Mouse (Mus musculus): ENCODE results near the gene Bax. TPM values are rescaled to one million over a fixed set of nuclear protein-coding genes. Genes with fewer than 3 reads are reported as not detected.

Bax gene
- total and polyA plus RNA-seq, 3 experiments: 105 to 778 (median 205) TPM

- peak overlapping the region; percentile 28 for H3K27ac ChIP-seq (ENCODE audit: control insufficient read depth, low read depth, low read length)
- H3K27me3 ChIP-seq (ENCODE audit: control insufficient read depth in 1 of 2, insufficient read depth in 2 of 2, low read length in 2 of 2): no peaks in the 10 kb centered on the region
- H3K9me3 ChIP-seq (replicated peaks; ENCODE audit: insufficient read depth, low read length): no peaks in the 10 kb centered on the region
- peak overlapping the region; percentile 78 to 80 for H3K4me3 ChIP-seq (ENCODE audit: control insufficient read depth in 1 of 2, insufficient read depth in 1 of 2, low read depth in 2 of 2, low read length in 2 of 2)
- H3K4me1 ChIP-seq (ENCODE audit: control insufficient read depth in 1 of 2, insufficient read depth in 2 of 2, low read length in 2 of 2): peaks cover 7 to 22% of the 10 kb centered on the region in 2 experiments; a peak in 3 of 4 replicates
- H3K79me2 ChIP-seq (ENCODE audit: control insufficient read depth, insufficient read depth, low read length, poor library complexity): peaks cover 22% of the 10 kb centered on the region
- DNase-seq (ENCODE audit: low read depth, low spot score): peak; percentile 81
- peak overlapping the region; percentile 93 for H3K9ac ChIP-seq (ENCODE audit: control insufficient read depth, low read depth, low read length, poor library complexity, severe bottlenecking)
- H3K36me3 ChIP-seq (ENCODE audit: control insufficient read depth in 1 of 2, insufficient read depth in 2 of 2, low read length in 2 of 2): peaks cover 8 to 22% of the 10 kb centered on the region in 2 experiments
- TF ChIP-seq ELF1 (IDR thresholded peaks at IDR 0.05; ENCODE audit: low read depth, low read length) (no peak), GATA1 (IDR thresholded peaks at IDR 0.05; ENCODE audit: low read depth, low read length) (no peak), TBP (IDR thresholded peaks at IDR 0.05; ENCODE audit: low read depth, low read length) (no peak), MYC (IDR thresholded peaks at IDR 0.05; ENCODE audit: low read depth, low read length) (0 out of 2 replicates have a peak, but pooled peaks have one; percentile 35), RAD21 (IDR thresholded peaks at IDR 0.05; ENCODE audit: low read depth, low read length) (no peak), SMC3 (IDR thresholded peaks at IDR 0.05; ENCODE audit: low read depth, low read length) (no peak; the same call in none of the 2 replicates), POLR2AphosphoS2 (IDR thresholded peaks at IDR 0.05; ENCODE audit: low read length) (peak; percentile 99), TAL1 (IDR thresholded peaks at IDR 0.05; ENCODE audit: low read length) (no peak), ZMIZ1 (IDR thresholded peaks at IDR 0.05; ENCODE audit: low read depth, low read length) (peak; percentile 19), ZKSCAN1 (IDR thresholded peaks at IDR 0.05; ENCODE audit: low read depth, low read length) (no peak), UBTF (IDR thresholded peaks at IDR 0.05; ENCODE audit: borderline replicate concordance, insufficient read depth, low read depth, low read length) (no peak), MEF2A (IDR thresholded peaks at IDR 0.05; ENCODE audit: extremely low read depth, insufficient replicate concordance, low read depth, low read length, poor library complexity, severe bottlenecking) (no peak), CHD2 (IDR thresholded peaks at IDR 0.05; ENCODE audit: low read length) (peak; percentile 49), MAZ (IDR thresholded peaks at IDR 0.05; ENCODE audit: low read depth, low read length) (no peak), MAFK (IDR thresholded peaks at IDR 0.05; ENCODE audit: borderline replicate concordance, low read depth, low read length) (0 out of 2 replicates have a peak, but pooled peaks have one; percentile 70), E2F4 (IDR thresholded peaks at IDR 0.05; ENCODE audit: borderline replicate concordance, low read depth, low read length) (no peak), USF1 (IDR thresholded peaks at IDR 0.05; ENCODE audit: low read depth, low read length) (peak; percentile 60; the same call in 1 of the 2 replicates), RCOR1 (IDR thresholded peaks at IDR 0.05; ENCODE audit: low read depth, low read length) (no peak), POLR2A (IDR thresholded peaks at IDR 0.05; ENCODE audit: control insufficient read depth in 1 of 2, insufficient read depth in 1 of 2, low read depth in 1 of 2, low read length in 2 of 2, poor library complexity in 1 of 2) (peak; percentile 23 to 74; a peak in 3 of 4 replicates), NELFE (IDR thresholded peaks at IDR 0.05; ENCODE audit: low read depth, low read length) (peak; percentile 47; the same call in 1 of the 2 replicates), ZC3H11A (IDR thresholded peaks at IDR 0.05; ENCODE audit: low read depth, low read length) (no peak), SIN3A (IDR thresholded peaks at IDR 0.05; ENCODE audit: low read length) (no peak), HCFC1 (IDR thresholded peaks at IDR 0.05; ENCODE audit: low read depth, low read length) (no peak), MXI1 (IDR thresholded peaks at IDR 0.05; ENCODE audit: low read depth, low read length) (no peak; the same call in 1 of the 2 replicates), JUND (IDR thresholded peaks at IDR 0.05; ENCODE audit: low read depth, low read length) (no peak), KAT2A (conservative IDR thresholded peaks at IDR 0.05; ENCODE audit: low read depth, low read length) (no peak), MAX (IDR thresholded peaks at IDR 0.05; ENCODE audit: low read length) (no peak), ETS1 (IDR thresholded peaks at IDR 0.05; ENCODE audit: low read depth, low read length) (0 out of 2 replicates have a peak, but pooled peaks have one; percentile 12), MYB (IDR thresholded peaks at IDR 0.05; ENCODE audit: low read depth, low read length) (no peak; the same call in 1 of the 2 replicates), BHLHE40 (IDR thresholded peaks at IDR 0.05; ENCODE audit: borderline replicate concordance, low read depth, low read length) (peak; percentile 9; the same call in 1 of the 2 replicates), CHD1 (IDR thresholded peaks at IDR 0.05; ENCODE audit: low read depth, low read length) (no peak), POLR2AphosphoS5 (IDR thresholded peaks at IDR 0.05; ENCODE audit: borderline replicate concordance, low read depth, low read length) (no peak), USF2 (IDR thresholded peaks at IDR 0.05; ENCODE audit: borderline replicate concordance in 1 of 2, insufficient read depth in 1 of 2, low read depth in 1 of 2, low read length in 2 of 2) (no peak), NRF1 (IDR thresholded peaks at IDR 0.05; ENCODE audit: insufficient read depth, low read depth, low read length, poor library complexity, severe bottlenecking) (no peak), CTCF (IDR thresholded peaks at IDR 0.05 in 2 of 3, conservative IDR thresholded peaks at IDR 0.05 in 1 of 3; ENCODE audit: control insufficient read depth in 1 of 3, insufficient read depth in 1 of 3, low read depth in 2 of 3, low read length in 3 of 3, poor library complexity in 1 of 3, severe bottlenecking in 1 of 3) (no peak)
Observed at GRCm38 (mm10) chr7:45457204-45458060, 9.3 kb downstream of the Bax start.
